Mouse (Mus musculus) layer of hippocampus, adult 2 months (tissue): ENCODE measurements around the gene Stxbp4. TPM values are rescaled to one million over a fixed set of nuclear protein-coding genes. Genes with fewer than 3 reads are reported as not detected.

Experiments used
- DNase-seq, 2 experiments: peaks; one replicate each; pipeline ENCODE4 v3.0.0; 2022; ENCODE audit warnings: low spot score in 2 of 2
- H3K27ac ChIP-seq: fragments of 200-600 bp; 2 replicates; pipeline ENCODE4 v1.8.1; 2022
- H3K4me3 ChIP-seq: fragments of 200-600 bp; 2 replicates; pipeline ENCODE4 v1.8.1; 2022; ENCODE audit warnings: mild to moderate bottlenecking
- CTCF ChIP-seq: fragments of 200-600 bp; conservative IDR thresholded peaks from 2 replicates; pipeline ENCODE4 v1.8.1; 2022; ENCODE audit warnings: antibody characterized with exemption, mild to moderate bottlenecking, moderate library complexity
- total RNA-seq, 2 experiments: library from RNA; stranded (reverse); gene quantifications; 2 replicates each; pipeline ENCODE4 v1.2.3; 2021

Gene Stxbp4
- total RNA-seq, 2 experiments from 2014 or later = 12.0 to 16.1 TPM

GRCm38 (mm10) chr11:90451506-90451905, 186.4 kb downstream of the Stxbp4 start:
- H3K27ac ChIP-seq = no peak overlapping the region
- no peak for TF ChIP-seq CTCF
- DNase-seq = no peak
- no peak overlapping the region for H3K4me3 ChIP-seq

GRCm38 (mm10) chr11:90442462-90442861, 195.4 kb downstream of the Stxbp4 start:
- Histone ChIP-seq H3K4me3 (no peak overlapping the region), H3K27ac (no peak overlapping the region)
- no peak for DNase-seq
- TF ChIP-seq CTCF = no peak

DNA sequence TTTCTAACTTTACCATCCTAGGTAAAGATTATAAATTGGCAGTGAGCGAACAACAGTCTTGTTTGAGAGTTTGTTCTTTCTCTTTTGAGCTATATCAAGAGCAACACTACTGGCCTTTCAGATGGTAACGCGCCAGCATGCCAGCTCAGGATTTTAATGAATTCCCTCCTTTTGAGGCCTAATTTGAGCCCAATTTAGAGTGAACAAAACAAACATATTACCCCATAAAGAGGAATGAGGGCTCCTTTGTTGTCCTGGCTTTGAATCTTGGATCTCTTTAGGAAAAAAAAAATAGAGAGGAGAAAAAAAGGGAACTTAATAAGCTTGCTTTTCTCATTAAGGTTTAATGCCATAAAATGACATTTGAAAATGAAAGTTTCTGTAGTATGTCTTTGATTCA, 197.0 kb downstream of the Stxbp4 start:
- Histone ChIP-seq H3K27ac (no peak overlapping the region), H3K4me3 (no peak overlapping the region)
- DNase-seq = no peak
- no peak for TF ChIP-seq CTCF

- no peak overlapping the region for H3K4me3 ChIP-seq
- no peak for TF ChIP-seq CTCF
- no peak overlapping the region for H3K27ac ChIP-seq
- DNase-seq = no peak
Measured at GRCm38 (mm10) chr11:90438768-90439167, 199.1 kb downstream of the Stxbp4 start.

Other genes starting within 250 kb of the Stxbp4 start
- gene Hlf, start 247.2 kb downstream of the Stxbp4 start, total RNA-seq = 10 to 100 TPM; 87.7 to 88.2 TPM
- gene Cox11, start 89 bp upstream of the Stxbp4 start, total RNA-seq = 10 to 100 TPM; 23.3 to 26.0 TPM
- 10 to 100 TPM; 23.0 to 28.3 TPM for gene Tom1l1, start 50.3 kb upstream of the Stxbp4 start, total RNA-seq